Mouse (Mus musculus): ENCODE results near the gene Crybg1. TPM values are rescaled to one million over a fixed set of nuclear protein-coding genes. Genes with fewer than 3 reads are reported as not detected.
A peak's percentile ranks its signal among the peaks of the same experiment; 100 is the strongest.

Gene Crybg1
- 2.8 and 2.9 TPM in 2 replicates for polyA plus RNA-seq (2015; fragmentation: Nextera tagmentation; extraction: Ambion mirVana)

- DNase-seq (ENCODE audit: low spot score), result peak; percentile 58
Observed at GRCm38 (mm10) chr10:44148337-44149317, at the start of gene Crybg1. Gene Crybg1, minus strand, starts transcription at chr10:44148853.

- DNase-seq (ENCODE audit: low spot score), result peak; percentile 28
Observed at GRCm38 (mm10) chr10:44177365-44177764, 28.7 kb upstream of the Crybg1 start.

- DNase-seq (ENCODE audit: low spot score), result no peak
Observed at GRCm38 (mm10) chr10:44176548-44176947, 27.9 kb upstream of the Crybg1 start.

- DNase-seq (ENCODE audit: low spot score), result no peak
Observed at GRCm38 (mm10) chr10:44176120-44176519, 27.5 kb upstream of the Crybg1 start.

GRCm38 (mm10) chr10:44170145-44170544 lies 21.5 kb upstream of the Crybg1 start:
- DNase-seq (ENCODE audit: low spot score), result no peak

- no peak for DNase-seq (ENCODE audit: low spot score)
Observed at GRCm38 (mm10) chr10:44167061-44167460, 18.4 kb upstream of the Crybg1 start.

GRCm38 (mm10) chr10:44164258-44164975 lies 15.8 kb upstream of the Crybg1 start:
- DNase-seq (ENCODE audit: low spot score), result no peak

GRCm38 (mm10) chr10:44163028-44163427 lies 14.4 kb upstream of the Crybg1 start:
- DNase-seq (ENCODE audit: low spot score), result no peak

- DNase-seq (ENCODE audit: low spot score), result no peak
Observed at GRCm38 (mm10) chr10:44160150-44160549, 11.5 kb upstream of the Crybg1 start.

GRCm38 (mm10) chr10:44157489-44157888 lies 8.8 kb upstream of the Crybg1 start:
- DNase-seq (ENCODE audit: low spot score), result no peak

- no peak for DNase-seq (ENCODE audit: low spot score)
Observed at GRCm38 (mm10) chr10:44150501-44150900, 1.8 kb upstream of the Crybg1 start.

GRCm38 (mm10) chr10:44143401-44143800 lies 5.3 kb downstream of the Crybg1 start:
- no peak for DNase-seq (ENCODE audit: low spot score)

- no peak for DNase-seq (ENCODE audit: low spot score)
Observed at GRCm38 (mm10) chr10:44138137-44138855, 10.4 kb downstream of the Crybg1 start.

- DNase-seq (ENCODE audit: low spot score), result no peak
Observed at GRCm38 (mm10) chr10:44126047-44126446, 22.6 kb downstream of the Crybg1 start.

GRCm38 (mm10) chr10:44124400-44124933 lies 24.2 kb downstream of the Crybg1 start:
- no peak for DNase-seq (ENCODE audit: low spot score)

GRCm38 (mm10) chr10:44118616-44119015 lies 30.0 kb downstream of the Crybg1 start:
- DNase-seq (ENCODE audit: low spot score), result no peak

GRCm38 (mm10) chr10:44116796-44117195 lies 31.9 kb downstream of the Crybg1 start:
- DNase-seq (ENCODE audit: low spot score), result no peak

GRCm38 (mm10) chr10:44114611-44115010 lies 34.0 kb downstream of the Crybg1 start:
- DNase-seq (ENCODE audit: low spot score), result no peak

GRCm38 (mm10) chr10:44112005-44112675 lies 36.5 kb downstream of the Crybg1 start:
- no peak for DNase-seq (ENCODE audit: low spot score)

GRCm38 (mm10) chr10:44111168-44111567 lies 37.5 kb downstream of the Crybg1 start:
- no peak for DNase-seq (ENCODE audit: low spot score)

GRCm38 (mm10) chr10:44110460-44110859 lies 38.2 kb downstream of the Crybg1 start:
- no peak for DNase-seq (ENCODE audit: low spot score)
